Mouse (Mus musculus): ENCODE results near the gene Ada.
A peak's percentile ranks its signal among the peaks of the same experiment; 100 is the strongest.

Gene Ada

DNA sequence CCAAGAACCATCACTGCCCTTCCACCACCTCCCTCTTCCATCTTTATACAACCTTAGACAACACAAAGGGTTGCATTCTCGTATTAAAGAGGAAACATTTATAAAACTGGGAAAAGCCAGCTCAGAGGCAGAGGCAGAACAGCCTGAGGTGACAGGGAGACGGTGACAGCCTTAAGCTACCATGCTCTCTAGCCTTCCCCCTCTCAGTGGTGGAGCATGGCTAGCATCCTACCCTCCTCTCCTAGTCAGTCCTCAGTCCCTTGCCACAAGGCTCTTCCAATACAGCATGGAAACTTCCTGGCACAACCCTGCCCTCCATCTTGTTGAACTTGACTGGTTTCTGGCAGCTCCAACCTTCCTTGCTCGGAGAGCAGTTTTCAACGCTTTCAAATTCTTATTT is 21.7 kb downstream of the Ada start:
- no peak for DNase-seq (ENCODE audit: low read depth)

DNA sequence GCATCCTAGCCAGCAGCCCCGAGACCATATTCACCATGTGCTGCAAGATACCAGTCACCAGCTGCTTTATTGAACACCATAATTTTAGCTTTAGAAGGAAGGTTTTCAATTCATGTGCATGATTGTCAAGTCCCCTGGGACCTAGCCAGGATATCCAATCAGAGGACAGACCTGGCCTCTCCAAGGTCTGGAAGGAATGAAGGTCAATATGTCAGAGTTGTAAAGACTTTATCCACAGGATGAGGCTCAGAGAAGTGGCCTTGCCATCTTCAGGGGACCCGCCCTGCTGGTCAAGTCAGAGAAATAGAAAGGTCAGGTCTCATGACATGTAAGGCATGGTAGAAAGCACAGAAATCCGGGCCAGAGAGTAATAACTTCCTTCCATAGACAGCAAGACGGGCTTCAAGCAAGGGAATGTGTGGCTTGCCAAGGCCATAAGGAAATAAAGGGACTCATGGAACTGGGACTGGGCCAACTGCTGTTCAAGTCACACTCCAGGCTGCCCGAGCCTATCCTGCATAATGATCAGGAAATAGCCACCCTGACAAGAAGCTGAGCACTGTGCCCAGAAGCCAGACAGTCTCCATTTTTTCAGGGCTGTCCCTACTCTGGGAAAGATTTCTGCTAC is 23.2 kb downstream of the Ada start:
- no peak for DNase-seq (ENCODE audit: low read depth)

- DNase-seq (ENCODE audit: low read depth), result no peak
Observed at GRCm38 (mm10) chr2:163722550-163722949, 27.5 kb downstream of the Ada start.

DNA sequence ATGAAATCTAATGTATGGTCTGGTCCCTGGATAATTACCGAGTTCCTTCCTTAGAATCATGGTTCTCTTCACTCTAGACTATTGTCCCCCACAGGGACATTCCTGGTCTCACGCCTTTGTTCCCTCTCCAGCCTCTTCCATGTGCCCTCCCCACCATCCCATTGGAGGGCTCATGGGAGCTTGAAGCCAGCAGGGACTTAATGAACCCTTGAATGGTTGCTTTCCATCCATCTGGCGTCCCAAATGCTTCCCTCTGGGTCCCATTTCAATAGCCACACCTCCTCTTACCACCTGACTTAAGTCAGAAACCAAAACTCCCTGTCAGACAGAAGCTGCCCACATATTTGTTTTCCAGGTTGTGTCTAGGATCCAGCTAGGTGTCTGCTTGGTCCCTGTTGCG is 30.4 kb downstream of the Ada start:
- no peak for DNase-seq (ENCODE audit: low read depth)

DNA sequence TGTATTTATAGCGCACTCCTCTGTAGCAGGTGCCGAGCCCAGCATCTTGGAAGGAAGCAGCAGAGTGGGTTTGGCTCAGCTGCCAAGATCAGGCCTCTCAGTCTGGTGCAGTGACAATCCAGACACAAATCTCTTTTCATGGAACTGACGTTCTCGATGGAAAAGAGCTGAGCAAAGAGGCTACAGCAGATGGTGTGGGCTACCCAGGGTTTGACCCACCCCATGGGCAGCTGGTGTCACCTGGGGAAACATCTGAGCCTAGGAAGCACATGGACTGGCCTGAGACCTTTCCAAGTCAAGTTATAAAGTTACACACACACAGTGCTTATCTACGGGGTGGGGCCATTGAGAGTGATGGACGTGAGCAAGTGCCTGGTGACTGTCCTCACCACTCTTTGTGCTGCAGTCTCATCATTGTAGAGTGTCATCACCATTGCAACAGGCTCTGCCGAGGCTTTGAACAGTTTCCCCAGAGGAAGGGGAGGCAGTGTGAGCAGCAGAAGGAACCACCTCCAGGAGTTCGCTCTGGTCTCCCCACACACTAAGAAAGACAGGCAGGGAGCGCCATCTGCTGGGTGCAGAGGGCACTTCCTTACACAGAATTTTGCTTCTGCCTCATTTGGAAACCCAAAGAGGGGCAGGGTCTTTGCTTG is 31.0 kb downstream of the Ada start:
- no peak for DNase-seq (ENCODE audit: low read depth)

GRCm38 (mm10) chr2:163718526-163718925 is 31.5 kb downstream of the Ada start:
- no peak for DNase-seq (ENCODE audit: low read depth)

GRCm38 (mm10) chr2:163716853-163717252 is 33.2 kb downstream of the Ada start:
- DNase-seq (ENCODE audit: low read depth), result no peak

- no peak for DNase-seq (ENCODE audit: low read depth)
Observed at GRCm38 (mm10) chr2:163716448-163716847, 33.6 kb downstream of the Ada start.

GRCm38 (mm10) chr2:163713340-163713739 is 36.7 kb downstream of the Ada start:
- DNase-seq (ENCODE audit: low read depth), result no peak

GRCm38 (mm10) chr2:163712874-163713273 is 37.2 kb downstream of the Ada start:
- DNase-seq (ENCODE audit: low read depth), result no peak

GRCm38 (mm10) chr2:163712473-163712872 is 37.6 kb downstream of the Ada start:
- DNase-seq (ENCODE audit: low read depth), result no peak

GRCm38 (mm10) chr2:163711368-163711868 is 38.6 kb downstream of the Ada start:
- no peak for DNase-seq (ENCODE audit: low read depth)

- DNase-seq (ENCODE audit: low read depth), result no peak
Observed at GRCm38 (mm10) chr2:163710606-163711159, 39.4 kb downstream of the Ada start.

DNA sequence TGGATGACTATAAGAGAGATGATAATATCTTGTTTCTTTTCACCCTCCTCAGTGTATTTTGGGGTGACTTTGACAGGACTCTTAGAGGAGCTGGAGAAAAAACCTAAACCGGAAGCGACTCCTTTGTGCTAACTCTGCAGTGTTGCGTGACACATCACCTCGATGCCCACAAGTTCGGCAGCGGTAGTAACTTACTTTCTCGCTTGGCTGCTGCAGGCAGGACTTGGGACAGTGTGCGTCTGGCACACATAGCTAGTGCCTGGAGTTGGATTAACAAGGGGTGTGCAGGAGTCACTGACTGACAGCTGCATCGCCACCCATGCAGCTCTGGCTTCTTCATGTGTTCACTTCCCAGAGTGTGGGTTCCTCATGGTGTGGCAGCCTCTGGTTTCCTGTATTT is 40.0 kb downstream of the Ada start:
- DNase-seq (ENCODE audit: low read depth), result no peak

- DNase-seq (ENCODE audit: low read depth), result no peak
Observed at GRCm38 (mm10) chr2:163708763-163709250, 41.2 kb downstream of the Ada start.

- DNase-seq (ENCODE audit: low read depth), result no peak
Observed at GRCm38 (mm10) chr2:163708321-163708720, 41.7 kb downstream of the Ada start.

DNA sequence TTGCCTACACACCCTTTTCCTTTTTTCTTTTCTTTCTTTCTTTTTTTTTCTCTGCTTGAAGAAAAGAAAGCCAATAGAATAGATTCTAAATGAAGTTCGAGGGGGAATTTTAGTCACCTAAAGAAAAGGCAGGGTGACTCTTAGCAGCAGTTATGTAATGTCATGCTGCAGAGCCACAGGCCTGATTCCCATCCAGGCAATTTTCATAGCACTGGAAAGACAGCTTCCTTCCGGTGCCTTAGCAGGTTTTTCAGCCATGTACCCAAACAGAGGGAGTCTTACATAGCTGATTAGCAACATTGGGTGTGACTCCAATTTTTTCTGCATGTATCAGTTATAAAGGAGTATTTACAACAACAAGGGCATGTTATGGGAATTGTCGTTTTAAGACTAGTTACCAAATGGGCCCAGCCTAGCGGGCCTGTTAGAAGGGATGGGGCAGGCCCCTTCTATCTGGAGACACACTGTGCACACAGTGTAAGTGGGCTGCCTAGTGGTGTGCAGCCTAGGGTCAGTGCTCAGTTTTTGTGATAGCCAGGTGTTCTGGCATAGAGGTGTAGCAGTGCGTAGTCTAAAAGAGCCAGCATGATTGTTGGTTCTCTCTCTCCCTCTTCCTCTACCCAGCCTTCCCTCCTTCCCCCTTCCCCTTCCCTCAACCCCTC is 46.3 kb downstream of the Ada start:
- DNase-seq (ENCODE audit: low read depth), result no peak

DNA sequence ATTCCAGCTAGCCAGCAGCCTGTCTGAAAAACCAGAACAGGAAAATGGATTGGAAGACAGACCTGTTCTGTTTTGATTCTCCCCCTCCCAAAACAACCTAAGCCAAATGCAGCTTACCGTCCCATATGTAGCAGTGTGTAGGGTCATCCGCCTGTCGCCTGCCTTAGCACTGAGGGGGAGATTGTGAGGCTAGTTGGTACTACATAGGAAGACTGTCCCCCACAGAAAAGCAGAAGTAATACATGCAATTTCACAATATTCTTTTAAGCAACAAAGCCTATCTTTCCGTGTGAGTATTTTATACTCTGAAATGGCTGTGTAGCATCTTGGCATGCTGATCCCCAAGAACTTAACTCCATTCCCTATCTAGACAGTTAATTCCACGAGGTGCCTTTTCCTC is 47.1 kb downstream of the Ada start:
- no peak for DNase-seq (ENCODE audit: low read depth)

DNA sequence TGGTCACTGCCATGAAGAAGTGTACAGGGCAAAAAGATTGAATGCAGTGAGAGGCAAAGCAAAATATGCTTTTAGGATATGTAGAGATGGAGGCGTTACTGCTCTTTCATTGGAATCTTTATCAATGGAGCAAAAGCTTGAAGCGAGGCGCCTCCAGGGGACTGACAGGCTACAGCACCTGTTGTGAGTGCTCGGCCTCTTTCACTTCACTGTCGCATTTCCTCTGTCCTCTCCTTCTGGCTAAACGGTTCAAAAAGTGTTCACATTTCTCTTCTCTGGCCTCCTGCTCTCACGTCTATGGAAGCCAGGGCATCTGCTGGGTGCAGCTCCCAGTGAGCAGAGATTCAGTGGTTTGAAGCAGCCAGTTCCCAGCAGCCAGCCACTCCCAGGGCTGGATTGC is 47.6 kb downstream of the Ada start:
- no peak for DNase-seq (ENCODE audit: low read depth)

DNA sequence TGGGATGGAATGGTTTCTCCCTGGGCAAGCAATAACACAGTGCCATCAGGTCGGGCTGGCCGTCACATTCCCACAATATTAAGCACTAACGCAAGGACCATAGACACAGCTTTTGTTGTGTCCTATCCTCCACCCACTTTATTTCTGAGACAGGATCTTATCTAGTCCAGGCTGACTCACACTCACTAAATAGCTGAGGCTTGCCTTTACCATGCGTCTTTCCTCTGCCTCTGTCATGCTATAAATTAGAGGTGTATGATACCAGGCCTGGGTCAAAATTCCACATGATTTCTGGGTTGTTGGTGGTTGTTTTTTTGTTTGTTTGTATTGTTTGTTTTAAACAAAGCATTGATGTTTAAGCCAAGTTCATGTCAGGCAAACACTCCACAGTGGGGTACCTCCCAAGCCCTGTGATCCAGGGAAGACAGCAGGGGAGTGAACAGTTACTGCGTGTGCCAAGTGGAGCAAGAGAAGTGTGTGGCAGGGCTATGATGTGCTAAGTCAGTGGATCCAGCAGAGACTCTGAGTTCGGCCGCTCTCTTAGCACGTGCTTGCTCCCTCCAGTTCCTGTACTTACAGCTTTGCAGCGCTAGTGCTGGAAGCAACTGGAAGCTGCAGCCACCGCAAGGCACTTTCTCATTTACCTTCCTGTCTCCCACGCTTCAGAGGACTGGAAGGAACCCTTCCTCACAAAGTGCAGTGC is 50.8 kb downstream of the Ada start:
- no peak for DNase-seq (ENCODE audit: low read depth)

DNA sequence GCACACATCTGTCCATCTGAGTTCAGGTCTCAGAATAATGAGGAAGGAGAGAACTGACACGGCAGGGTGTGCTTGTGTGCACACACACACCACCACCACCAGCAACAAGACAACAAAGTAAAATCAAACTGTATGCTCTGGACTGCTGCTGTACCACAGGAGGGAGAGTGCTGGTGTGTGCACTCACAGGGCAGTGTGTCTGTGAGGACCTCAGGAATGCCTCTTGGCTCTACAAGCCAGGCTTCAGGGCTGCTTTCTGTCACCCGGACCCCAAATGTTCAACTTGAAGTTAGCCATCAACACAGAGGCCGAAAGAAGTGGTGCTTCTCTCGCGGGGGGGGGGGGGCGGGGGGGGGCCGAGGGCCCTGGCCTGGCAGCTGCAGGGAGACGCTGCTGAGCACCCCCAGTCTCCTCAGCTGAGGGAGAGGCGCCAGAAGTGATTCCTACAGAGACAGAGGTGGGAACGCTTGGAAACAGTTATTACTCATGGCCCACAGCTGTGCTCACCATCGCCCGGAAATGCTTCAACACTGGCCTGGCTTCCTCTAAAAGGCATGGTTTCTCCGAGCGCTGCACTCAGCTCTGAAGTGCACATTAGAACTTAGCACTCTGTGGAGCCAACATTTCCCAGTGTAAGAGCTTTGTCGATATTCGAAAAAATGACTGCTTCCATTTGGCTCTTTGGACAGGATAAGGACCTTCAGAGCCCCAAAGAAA is 52.1 kb downstream of the Ada start:
- peak; percentile 76 for DNase-seq (ENCODE audit: low read depth)

DNA sequence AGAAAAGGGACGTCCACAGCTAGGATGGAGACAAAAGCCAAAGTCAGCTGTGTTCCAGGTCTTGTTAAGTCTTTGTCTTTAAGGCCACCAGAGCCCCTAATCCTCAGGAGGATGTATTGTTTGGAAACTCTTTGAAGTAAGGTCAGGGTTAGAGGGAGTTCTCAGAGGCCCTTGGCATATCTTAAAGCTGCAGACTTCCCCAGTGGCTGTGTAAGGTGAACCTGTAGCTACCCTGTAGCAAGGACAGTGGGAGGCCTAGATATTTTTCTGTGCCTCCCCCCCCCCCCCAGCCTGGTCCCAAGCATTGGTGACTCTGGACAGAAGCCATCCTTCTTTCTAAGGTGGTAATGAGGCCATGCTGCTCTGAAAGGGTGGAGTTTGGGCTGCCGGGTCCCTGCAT is 53.3 kb downstream of the Ada start:
- DNase-seq (ENCODE audit: low read depth), result no peak
